Mouse (Mus musculus): ENCODE data around the gene Barhl1. TPM values are rescaled to one million over a fixed set of nuclear protein-coding genes. Genes with fewer than 3 reads are reported as not detected.

The Barhl1 gene
- total RNA-seq (2012; rRNA removed), result 0.04 TPM in 1 of 2 replicates, not detected in the other
- total RNA-seq (2014; rRNA removed), result 0.11 TPM in 1 of 2 replicates, not detected in the other
- 0.19 and 0.24 TPM in 2 replicates for polyA plus RNA-seq (2012; ENCODE audit: insufficient read length, low read depth)

- Histone ChIP-seq H3K27me3 (replicated peaks) (peaks cover 28% of the 10 kb centered on the region), H3K4me2 (ENCODE audit: insufficient read depth, low read depth, poor library complexity, severe bottlenecking) (peak within 1 kb of the TSS; percentile 46), H3K79me2 (replicated peaks; ENCODE audit: control insufficient read depth, extremely low read depth, insufficient read depth, poor library complexity, severe bottlenecking) (no peaks in the 10 kb centered on the region), H3K9me3 (replicated peaks; ENCODE audit: low read length) (peaks cover 2% of the 10 kb centered on the region), H3K9ac (ENCODE audit: insufficient read depth, low read depth) (no peak within 1 kb of the TSS), H3K27ac (ENCODE audit: insufficient read depth, low read depth) (no peak within 1 kb of the TSS), H3K36me3 (replicated peaks in 1 of 2; ENCODE audit: control insufficient read depth in 1 of 2, insufficient read depth in 1 of 2, low read length in 1 of 2) (peaks cover 0 to 5% of the 10 kb centered on the region in 2 experiments), H3K4me1 (ENCODE audit: control insufficient read depth in 1 of 2, insufficient read depth in 2 of 2) (peaks cover 7 to 21% of the 10 kb centered on the region in 2 experiments; a peak in 3 of 4 replicates), H3K4me3 (replicated peaks in 1 of 3; ENCODE audit: low read depth in 2 of 3, low read length in 2 of 3, poor library complexity in 1 of 3) (peak within 1 kb of the TSS in 2 of 3 experiments; percentile 17 to 47)
- no peak for DNase-seq (ENCODE audit: extremely low read depth)
- in situ Hi-C loops (cut with MboI; ENCODE audit: low pct_ligation_motif_present, low pct_unique_long_range_greater_than_20kb, low sequenced_read_pairs), result no loop called here
- dilution Hi-C loops (cut with MboI; ENCODE audit: extremely low pct_ligation_motif_present, extremely low pct_unique_long_range_greater_than_20kb, low sequenced_read_pairs), result no loop called here
- TF ChIP-seq USF2 (conservative IDR thresholded peaks at IDR 0.05; ENCODE audit: low read depth, low read length), result no peak
- no peak for TF ChIP-seq RAD21 (IDR thresholded peaks at IDR 0.05; ENCODE audit: low read depth, low read length)
- no peak for TF ChIP-seq PAX5 (IDR thresholded peaks at IDR 0.05; ENCODE audit: low read length)
- no peak for TF ChIP-seq MEF2A (IDR thresholded peaks at IDR 0.05; ENCODE audit: borderline replicate concordance, low read depth, low read length)
- no peak for TF ChIP-seq ZNF384 (IDR thresholded peaks at IDR 0.05; ENCODE audit: low read depth, low read length)
- no peak for TF ChIP-seq SMC3 (IDR thresholded peaks at IDR 0.05; ENCODE audit: low read depth, low read length)
- TF ChIP-seq MAZ (IDR thresholded peaks at IDR 0.05; ENCODE audit: low read depth, low read length), result no peak
- TF ChIP-seq CHD1 (IDR thresholded peaks at IDR 0.05; ENCODE audit: low read depth, low read length), result no peak
- no peak for TF ChIP-seq MYC (IDR thresholded peaks at IDR 0.05; ENCODE audit: low read depth, low read length)
- no peak for TF ChIP-seq ZC3H11A (IDR thresholded peaks at IDR 0.05; ENCODE audit: low read depth, low read length)
- no peak for TF ChIP-seq ETS1 (conservative IDR thresholded peaks at IDR 0.05; ENCODE audit: low read depth, low read length)
- no peak for TF ChIP-seq CTCF (conservative IDR thresholded peaks at IDR 0.05 in 1 of 2, IDR thresholded peaks at IDR 0.05 in 1 of 2; ENCODE audit: low read depth in 2 of 2, low read length in 2 of 2)
- TF ChIP-seq KAT2A (IDR thresholded peaks at IDR 0.05; ENCODE audit: insufficient replicate concordance, low read length), result no peak
These were observed at the start of gene Barhl1 for GRCm38 (mm10) chr2:28916513-28916865. Gene Barhl1 (minus strand): TSS chr2:28916668.

DNA sequence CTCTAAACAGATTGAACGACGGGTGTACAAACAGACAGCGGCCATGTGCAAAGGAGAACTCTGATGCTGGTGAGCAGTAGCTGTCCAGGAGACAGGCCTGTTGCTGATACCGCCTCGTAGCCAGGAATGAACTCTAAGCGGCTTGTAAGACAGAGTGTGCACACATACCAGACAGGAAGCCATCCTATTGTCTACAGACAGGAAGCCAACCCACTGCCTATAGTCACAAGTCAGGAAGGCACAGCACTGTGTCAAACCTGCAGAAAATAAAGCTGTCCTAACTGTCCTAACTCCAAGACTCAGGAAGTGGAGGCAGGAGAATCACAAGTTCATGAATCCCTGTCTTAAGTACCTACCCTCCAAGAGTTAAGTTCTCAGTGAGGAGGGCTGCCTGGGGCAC is 47.1 kb upstream of the Barhl1 start:
- Histone ChIP-seq H3K9me3 (replicated peaks; ENCODE audit: low read length) (no peaks in the 10 kb centered on the region), H3K27me3 (replicated peaks) (peaks cover 80% of the 10 kb centered on the region), H3K79me2 (replicated peaks; ENCODE audit: control insufficient read depth, extremely low read depth, insufficient read depth, poor library complexity, severe bottlenecking) (no peaks in the 10 kb centered on the region), H3K27ac (ENCODE audit: insufficient read depth, low read depth) (no peak overlapping the region), H3K4me3 (replicated peaks in 1 of 3; ENCODE audit: low read depth in 2 of 3, low read length in 2 of 3, poor library complexity in 1 of 3) (no peak overlapping the region), H3K4me2 (ENCODE audit: insufficient read depth, low read depth, poor library complexity, severe bottlenecking) (no peak overlapping the region), H3K36me3 (replicated peaks in 1 of 2; ENCODE audit: control insufficient read depth in 1 of 2, insufficient read depth in 1 of 2, low read length in 1 of 2) (no peaks in the 10 kb centered on the region), H3K4me1 (ENCODE audit: control insufficient read depth in 1 of 2, insufficient read depth in 2 of 2) (no peaks in the 10 kb centered on the region), H3K9ac (ENCODE audit: insufficient read depth, low read depth) (no peak overlapping the region)
- TF ChIP-seq ZC3H11A (IDR thresholded peaks at IDR 0.05; ENCODE audit: low read depth, low read length) (no peak), MAZ (IDR thresholded peaks at IDR 0.05; ENCODE audit: low read depth, low read length) (no peak), MAX (IDR thresholded peaks at IDR 0.05; ENCODE audit: low read length) (no peak), MXI1 (IDR thresholded peaks at IDR 0.05; ENCODE audit: low read depth, low read length) (no peak)
- in situ Hi-C loops (cut with MboI; ENCODE audit: low pct_ligation_motif_present, low pct_unique_long_range_greater_than_20kb, low sequenced_read_pairs), result no loop called here
- dilution Hi-C loops (cut with MboI; ENCODE audit: extremely low pct_ligation_motif_present, extremely low pct_unique_long_range_greater_than_20kb, low sequenced_read_pairs), result no loop called here
- no peak for DNase-seq (ENCODE audit: extremely low read depth)

All from CH12.LX (cell line).